Mouse (Mus musculus): ENCODE measurements around the gene Spata17.

GRCm38 (mm10) chr1:187135887-187136286 lies 79.4 kb downstream of the Spata17 start:
- no peak for TF ChIP-seq POLR2A (IDR thresholded peaks at IDR 0.05; ENCODE audit: insufficient read depth, low read depth, low read length)
- no peak for TF ChIP-seq EP300 (IDR thresholded peaks at IDR 0.05; ENCODE audit: insufficient read depth, low read depth, low read length)

Data from heart, adult 2 months (tissue).